17 mouse cellular contexts compared by ENCODE assay signal in genomic region chr11:61346133-61346532, GRCm38 (mm10). TPM values are rescaled to one million over a fixed set of nuclear protein-coding genes. Genes with fewer than 3 reads are reported as not detected.
A peak's percentile ranks its signal among the peaks of the same experiment; 100 is the strongest.
DNase-seq lines count a peak whose midpoint lies in the region; ATAC-seq and TF ChIP-seq lines count a peak whose summit lies in the region.
"Had no signal": no experiment of that assay in that cellular context is flagged by ENCODE, and none has a peak within 500 bp of the region (broad histone marks: within the 10 kb centered on the region; RNA-seq: fewer than 3 reads in every experiment).

No protein-coding gene starts in this region.

- H3K27ac ChIP-seq in kidney, adult 2 months (ENCODE audit: insufficient read depth, low read depth, low read length) = no peak overlapping the region
- H3K27ac ChIP-seq in midbrain, embryonic 14.5 days (replicated peaks; ENCODE audit: low read depth, low read length) = no peak overlapping the region
- no peak overlapping the region for H3K27ac ChIP-seq in midbrain, embryonic 13.5 days
- H3K27ac ChIP-seq: embryonic facial prominence, embryonic 12.5 days; limb, embryonic 12.5 days had no signal

- peak; percentile 27; the same call in 1 of the 2 replicates for TF ChIP-seq CTCF in kidney, adult 2 months (conservative IDR thresholded peaks at IDR 0.05; ENCODE audit: insufficient read depth, insufficient read length, low read depth, low read length)

- peak; percentile 37 to 46 for DNase-seq in cerebellum, postnatal 10 days
- DNase-seq in cerebellum, adult 9-11 months = no peak
- DNase-seq in kidney, adult 2 months = no peak
- no peak for DNase-seq in kidney, postnatal 36 days
- DNase-seq in midbrain, embryonic 14.5 days = peak; percentile 18
- no peak for DNase-seq in MN1 (ENCODE audit: low spot score)
- no peak for DNase-seq in cerebellum, adult 8-10 months
- DNase-seq: cerebellum, adult 18-20 months; heart, adult 18-20 months; thymus, postnatal 25 days had no signal

- H3K9me3 ChIP-seq in midbrain, embryonic 14.5 days (ENCODE audit: control insufficient read depth, low read length) = no peaks in the 10 kb centered on the region
- H3K9me3 ChIP-seq in midbrain, embryonic 13.5 days = no peaks in the 10 kb centered on the region
- H3K9me3 ChIP-seq: embryonic facial prominence, embryonic 12.5 days; limb, embryonic 12.5 days had no signal

- TF ChIP-seq POLR2A in kidney, adult 2 months (IDR thresholded peaks at IDR 0.05; ENCODE audit: low read depth, low read length) = no peak

- peaks cover 4% of the 10 kb centered on the region; the same call in 1 of the 2 replicates for H3K4me1 ChIP-seq in kidney, adult 2 months (ENCODE audit: control insufficient read depth, insufficient read depth, low read length)
- peaks cover 5% of the 10 kb centered on the region; the same call in 1 of the 2 replicates for H3K4me1 ChIP-seq in midbrain, embryonic 14.5 days (ENCODE audit: control insufficient read depth, insufficient read depth, low read length)
- H3K4me1 ChIP-seq in midbrain, embryonic 13.5 days (replicated peaks) = peaks cover 11% of the 10 kb centered on the region

- no peak overlapping the region for H3K9ac ChIP-seq in midbrain, embryonic 14.5 days (replicated peaks; ENCODE audit: low read length)
- H3K9ac ChIP-seq in midbrain, embryonic 13.5 days (replicated peaks) = no peak overlapping the region
- H3K9ac ChIP-seq: embryonic facial prominence, embryonic 12.5 days; limb, embryonic 12.5 days had no signal

- ATAC-seq in midbrain, embryonic 14.5 days (ENCODE audit: low FRiP score, low TSS enrichment) = no peak
- no peak for ATAC-seq in midbrain, embryonic 13.5 days
- ATAC-seq: activated CD4-positive, CD25-positive, alpha-beta regulatory T cell, adult 4 months; intestine, embryonic 16.5 days had no signal

- 77% methylated on average over 8 of the region's 8 CpGs for WGBS in kidney, adult 2 months
- WGBS in midbrain, embryonic 14.5 days = 64% methylated on average over 8 of the region's 8 CpGs
- 60% methylated on average over 8 of the region's 8 CpGs for WGBS in midbrain, embryonic 13.5 days

- no peak overlapping the region for H3K4me3 ChIP-seq in kidney, adult 2 months (ENCODE audit: insufficient read depth, low read depth, low read length)
- no peak overlapping the region for H3K4me3 ChIP-seq in midbrain, embryonic 14.5 days (replicated peaks; ENCODE audit: low read depth, low read length)
- H3K4me3 ChIP-seq in midbrain, embryonic 13.5 days (replicated peaks) = no peak overlapping the region
- H3K4me3 ChIP-seq: embryonic facial prominence, embryonic 12.5 days; limb, embryonic 12.5 days had no signal

- H3K4me2 ChIP-seq in midbrain, embryonic 14.5 days (ENCODE audit: low read length) = no peak overlapping the region
- H3K4me2 ChIP-seq in midbrain, embryonic 13.5 days (replicated peaks) = no peak overlapping the region
- H3K4me2 ChIP-seq: embryonic facial prominence, embryonic 12.5 days; limb, embryonic 12.5 days had no signal

- peaks cover 1% of the 10 kb centered on the region; the same call in 1 of the 2 replicates for H3K36me3 ChIP-seq in kidney, adult 2 months (ENCODE audit: control insufficient read depth, insufficient read depth, low read length)
- no peaks in the 10 kb centered on the region for H3K36me3 ChIP-seq in midbrain, embryonic 14.5 days (ENCODE audit: control insufficient read depth, insufficient read depth, low read length)
- H3K36me3 ChIP-seq in midbrain, embryonic 13.5 days = no peaks in the 10 kb centered on the region
- H3K36me3 ChIP-seq: embryonic facial prominence, embryonic 12.5 days; limb, embryonic 12.5 days had no signal

- H3K27me3 ChIP-seq in kidney, adult 2 months (replicated peaks; ENCODE audit: control insufficient read depth, insufficient read depth, low read length) = no peaks in the 10 kb centered on the region
- H3K27me3 ChIP-seq in midbrain, embryonic 14.5 days (ENCODE audit: control insufficient read depth, insufficient read depth, low read length) = peaks cover 23% of the 10 kb centered on the region
- peaks cover 49% of the 10 kb centered on the region for H3K27me3 ChIP-seq in midbrain, embryonic 13.5 days

RNA-seq across cellular contexts. Expression of gene Slc47a2, which starts 3.5 kb away (rescaled TPM):
- 0.11 and 1.5 TPM in 2 replicates for polyA plus RNA-seq in kidney, adult 2 months (2012; rRNA removed)
- polyA plus RNA-seq in midbrain, embryonic 14.5 days (2014; fragmentation: Nextera tagmentation; extraction: Ambion mirVana) = not detected in 2 replicates
- polyA plus RNA-seq in midbrain, embryonic 13.5 days (2015; fragmentation: Nextera tagmentation; extraction: Ambion mirVana) = not detected in 2 replicates
- polyA plus RNA-seq: activated CD4-positive, CD25-positive, alpha-beta regulatory T cell, adult 4 months; embryonic facial prominence, embryonic 12.5 days; intestine, embryonic 16.5 days; limb, embryonic 12.5 days; small intestine, adult 2 months; stomach, embryonic 14.5 days had no signal

RNA-seq across cellular contexts. Expression of gene Slc47a1, which starts 32.0 kb away (rescaled TPM):
- polyA plus RNA-seq in kidney, adult 2 months (2012; rRNA removed) = 395 and 444 TPM in 2 replicates
- not detected in 2 replicates for polyA plus RNA-seq in midbrain, embryonic 14.5 days (2014; fragmentation: Nextera tagmentation; extraction: Ambion mirVana)
- 0.08 TPM in 1 of 2 replicates, not detected in the other for polyA plus RNA-seq in midbrain, embryonic 13.5 days (2015; fragmentation: Nextera tagmentation; extraction: Ambion mirVana)
- polyA plus RNA-seq: activated CD4-positive, CD25-positive, alpha-beta regulatory T cell, adult 4 months; limb, embryonic 12.5 days had no signal

Comparison
In these comparisons a context has a peak if more than half of its experiments do, and no peak if none do; other contexts are left out.
1. DNase-seq: peak in cerebellum, postnatal 10 days (2 of 2) and midbrain, embryonic 14.5 days (single experiment); none in cerebellum, adult 9-11 months (single experiment), kidney, adult 2 months (single experiment), kidney, postnatal 36 days (0 of 2), MN1 (single experiment) and cerebellum, adult 8-10 months (single experiment).
2. RNA of gene Slc47a1, which starts 32.0 kb away (polyA plus RNA-seq): 395 to 444 TPM in kidney, adult 2 months; not detected in midbrain, embryonic 14.5 days and 0.08 TPM in midbrain, embryonic 13.5 days; every median in the first group is over 100 times any median in the second.